13 mouse cellular contexts compared by ENCODE assay signal in the genomic region with DNA sequence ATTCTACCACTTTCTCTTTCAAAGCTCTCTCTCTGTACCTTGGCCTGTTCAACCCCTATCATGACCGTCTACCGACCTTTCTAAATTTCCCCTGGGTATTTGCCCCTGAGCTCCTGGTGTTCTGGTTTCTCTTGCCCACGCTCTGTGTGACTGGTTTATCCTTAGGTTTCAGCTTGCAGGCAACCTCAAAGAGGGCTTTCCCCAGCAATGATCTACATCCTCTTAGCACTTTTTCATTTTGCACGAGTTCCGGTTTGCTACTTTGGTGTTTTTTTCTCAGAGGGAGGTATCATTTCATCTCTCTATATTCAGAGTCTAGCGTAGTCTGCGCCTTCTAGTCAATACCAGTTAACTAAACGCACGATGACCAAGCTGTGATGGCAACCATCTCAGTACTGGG.
"Had no signal": no experiment of that assay in that cellular context is flagged by ENCODE, and none has a peak within 500 bp of the region (broad histone marks: within the 10 kb centered on the region; RNA-seq: fewer than 3 reads in every experiment).

No protein-coding gene starts in this region.

- DNase-seq: kidney, adult 11 months; kidney, adult 8-10 months; kidney, postnatal 14 days; kidney, postnatal 4 days; layer of hippocampus, adult 9-11 months; liver; lung, adult 18-20 months; lung, postnatal 10 days; lung, postnatal 36 days; thymus, adult 18-20 months; thymus, postnatal 36 days had no signal

- ATAC-seq: liver, embryonic 12.5 days; midbrain, embryonic 13.5 days had no signal
